Mouse (Mus musculus): ENCODE data around the gene Hdac9.

GRCm38 (mm10) chr12:34278822-34279221 is 638.1 kb downstream of the Hdac9 start:
- TF ChIP-seq GATA1 (IDR thresholded peaks at IDR 0.05; ENCODE audit: borderline replicate concordance, low read length): no peak
- no peak for TF ChIP-seq FLI1 (IDR thresholded peaks at IDR 0.05; ENCODE audit: low read length)
